Mouse (Mus musculus): Measurements from ENCODE around the gene Phf20.

GRCm38 (mm10) chr2:156180094-156180821, 16.0 kb upstream of the Phf20 start, which contains the start of gene Rbm39:
- no peak; the same call in 2 of the 3 replicates for TF ChIP-seq GATA1 (IDR thresholded peaks at IDR 0.05; ENCODE audit: borderline replicate concordance, low read length)
- no peak for TF ChIP-seq FLI1 (IDR thresholded peaks at IDR 0.05; ENCODE audit: low read length)
